ENCODE assay signal across 21 mouse cellular contexts in the genomic region with DNA sequence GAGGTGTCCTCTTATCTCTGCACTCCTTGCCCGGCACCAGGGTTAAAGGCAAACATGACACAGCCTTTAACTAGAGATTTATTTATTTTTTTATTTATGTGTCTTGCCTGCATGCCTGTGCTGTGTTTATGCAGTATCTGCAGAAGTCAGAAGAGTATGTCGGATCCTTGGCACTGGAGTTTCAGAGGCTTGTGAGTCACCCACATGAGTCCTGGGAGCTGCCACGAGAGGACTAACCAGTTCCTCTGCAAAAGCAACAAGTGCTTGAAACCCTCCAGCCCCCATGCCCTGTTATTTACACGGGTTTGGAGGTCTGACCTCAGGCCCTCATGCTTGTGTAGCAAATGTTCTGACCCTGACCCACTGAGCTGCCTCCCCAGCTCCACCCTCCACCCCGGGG.
"Had no signal": no experiment of that assay in that cellular context is flagged by ENCODE, and none has a peak within 500 bp of the region (broad histone marks: within the 10 kb centered on the region; RNA-seq: fewer than 3 reads in every experiment).

No protein-coding gene starts in this region.

- H3K4me1 ChIP-seq: liver, embryonic 15.5 days; lung, embryonic 15.5 days; midbrain, embryonic 12.5 days; midbrain, embryonic 15.5 days; neural tube, embryonic 15.5 days had no signal

- H3K9ac ChIP-seq: liver, embryonic 15.5 days; lung, embryonic 15.5 days; midbrain, embryonic 12.5 days; midbrain, embryonic 15.5 days; neural tube, embryonic 12.5 days; neural tube, embryonic 15.5 days had no signal

- H3K4me2 ChIP-seq: liver, embryonic 15.5 days; lung, embryonic 15.5 days; midbrain, embryonic 12.5 days; midbrain, embryonic 15.5 days; neural tube, embryonic 12.5 days; neural tube, embryonic 15.5 days had no signal

- H3K27ac ChIP-seq: kidney, postnatal 0 days; layer of hippocampus, adult 2 months; left cerebral cortex, adult 2 months; liver, embryonic 15.5 days; lung, embryonic 15.5 days; macrophage; midbrain, embryonic 12.5 days; midbrain, embryonic 15.5 days; neural tube, embryonic 12.5 days; neural tube, embryonic 15.5 days; stomach, postnatal 0 days had no signal

- H3K4me3 ChIP-seq: layer of hippocampus, adult 2 months; left cerebral cortex, adult 2 months; liver, embryonic 15.5 days; lung, embryonic 15.5 days; midbrain, embryonic 12.5 days; midbrain, embryonic 15.5 days; neural tube, embryonic 12.5 days; neural tube, embryonic 15.5 days had no signal

- ATAC-seq: intestine, postnatal 0 days; midbrain, embryonic 15.5 days had no signal

- H3K9me3 ChIP-seq: liver, embryonic 15.5 days; lung, embryonic 15.5 days; midbrain, embryonic 12.5 days; midbrain, embryonic 15.5 days; neural tube, embryonic 12.5 days; neural tube, embryonic 15.5 days had no signal

- H3K27me3 ChIP-seq: lung, embryonic 15.5 days; midbrain, embryonic 12.5 days; midbrain, embryonic 15.5 days; neural tube, embryonic 12.5 days; neural tube, embryonic 15.5 days had no signal

- DNase-seq: kidney, adult 2 months; kidney, postnatal 25 days; layer of hippocampus, postnatal 36 days; lung, adult 18-20 months; right cerebral cortex, adult 18-20 months; right cerebral cortex, postnatal 14 days; right cerebral cortex, postnatal 4 days; thymus, adult 18-20 months; thymus, postnatal 36 days had no signal

- H3K36me3 ChIP-seq: liver, embryonic 15.5 days; lung, embryonic 15.5 days; midbrain, embryonic 12.5 days; midbrain, embryonic 15.5 days; neural tube, embryonic 12.5 days; neural tube, embryonic 15.5 days had no signal
